Mouse (Mus musculus): ENCODE measurements around the gene Pheta1.

Pheta1 gene

DNA sequence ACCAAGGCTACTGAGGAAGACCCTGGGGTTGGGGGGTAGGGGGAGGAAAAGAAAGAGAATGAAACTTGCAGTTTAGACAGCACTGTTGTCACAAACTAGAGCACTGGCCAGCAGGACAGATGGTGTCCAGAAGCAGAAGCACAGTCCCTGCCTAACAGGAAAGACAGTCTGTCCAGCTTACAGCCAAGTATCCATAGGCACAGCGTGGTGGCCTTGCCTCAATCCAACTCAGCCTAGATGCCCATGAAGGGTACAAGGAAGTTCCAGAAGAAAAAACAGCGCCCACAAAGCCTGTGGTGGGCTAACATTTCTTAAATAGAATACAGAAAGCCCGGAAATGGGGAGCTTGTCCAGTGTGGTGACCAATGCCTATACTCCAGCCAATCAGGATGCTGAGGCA, 23.2 kb upstream of the Pheta1 start:
- no peak for DNase-seq (ENCODE audit: low spot score)

DNA sequence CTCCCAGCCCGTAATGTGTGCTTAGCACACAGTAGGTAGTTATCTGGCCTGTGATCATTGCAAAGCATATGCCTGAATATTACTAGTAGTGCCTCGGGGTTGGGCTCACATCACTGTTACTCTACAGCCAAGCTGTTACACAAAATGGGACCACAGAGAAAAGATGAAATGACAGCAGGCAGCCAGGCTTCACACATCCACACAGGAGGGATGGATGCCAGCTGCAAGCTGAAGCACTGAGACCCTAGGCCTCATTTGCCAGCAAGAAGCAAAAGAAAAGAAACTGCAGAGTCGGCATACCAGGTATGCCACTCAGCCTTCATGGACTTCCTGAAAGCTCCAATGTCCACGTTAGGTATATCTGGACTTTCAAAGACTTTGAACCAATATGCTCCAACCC, 20.9 kb upstream of the Pheta1 start:
- no peak for DNase-seq (ENCODE audit: low spot score)

GRCm38 (mm10) chr5:121828491-121829432, 20.0 kb upstream of the Pheta1 start:
- DNase-seq (ENCODE audit: low spot score), result no peak

GRCm38 (mm10) chr5:121831002-121831601, 17.7 kb upstream of the Pheta1 start:
- no peak for DNase-seq (ENCODE audit: low spot score)

DNA sequence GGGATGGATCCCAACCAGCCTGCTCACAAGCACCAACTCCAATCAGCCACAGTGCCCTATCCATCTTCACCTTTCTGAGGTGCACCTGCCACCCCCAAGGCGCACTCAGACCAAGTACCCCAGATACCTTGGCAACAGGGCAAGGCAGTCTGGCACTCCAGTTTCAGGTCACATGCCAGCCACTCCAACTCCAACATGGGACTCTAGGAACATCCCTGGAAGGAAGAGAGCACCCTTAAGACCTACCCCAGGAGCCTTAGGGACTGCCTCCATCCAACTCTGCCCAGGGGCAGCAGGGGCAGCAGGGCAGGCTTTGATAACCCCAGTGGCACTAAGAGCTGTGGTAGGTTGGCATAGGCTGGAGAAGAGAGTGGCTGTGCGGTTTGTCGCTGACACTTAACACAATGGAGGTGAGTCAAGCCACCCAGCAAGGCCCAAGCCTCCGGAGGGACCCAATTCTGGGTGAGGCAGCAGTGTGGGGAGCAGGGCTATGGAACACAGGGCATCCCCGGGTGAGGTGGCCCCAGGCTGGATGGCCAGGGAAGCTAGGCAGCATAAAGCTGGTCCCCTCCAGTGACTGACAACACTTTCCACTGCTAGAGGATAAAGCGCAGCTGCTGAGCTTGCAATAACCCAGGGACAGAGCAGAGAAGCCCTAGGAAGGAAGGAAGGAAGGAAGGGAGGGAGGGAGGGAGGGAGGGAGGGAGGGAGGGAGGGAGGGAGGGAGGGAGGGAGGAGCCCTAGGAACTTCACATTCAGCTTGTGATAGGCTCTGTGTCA, 16.2 kb upstream of the Pheta1 start:
- DNase-seq (ENCODE audit: low spot score), result no peak

GRCm38 (mm10) chr5:121833159-121833558, 15.6 kb upstream of the Pheta1 start:
- no peak for DNase-seq (ENCODE audit: low spot score)

DNA sequence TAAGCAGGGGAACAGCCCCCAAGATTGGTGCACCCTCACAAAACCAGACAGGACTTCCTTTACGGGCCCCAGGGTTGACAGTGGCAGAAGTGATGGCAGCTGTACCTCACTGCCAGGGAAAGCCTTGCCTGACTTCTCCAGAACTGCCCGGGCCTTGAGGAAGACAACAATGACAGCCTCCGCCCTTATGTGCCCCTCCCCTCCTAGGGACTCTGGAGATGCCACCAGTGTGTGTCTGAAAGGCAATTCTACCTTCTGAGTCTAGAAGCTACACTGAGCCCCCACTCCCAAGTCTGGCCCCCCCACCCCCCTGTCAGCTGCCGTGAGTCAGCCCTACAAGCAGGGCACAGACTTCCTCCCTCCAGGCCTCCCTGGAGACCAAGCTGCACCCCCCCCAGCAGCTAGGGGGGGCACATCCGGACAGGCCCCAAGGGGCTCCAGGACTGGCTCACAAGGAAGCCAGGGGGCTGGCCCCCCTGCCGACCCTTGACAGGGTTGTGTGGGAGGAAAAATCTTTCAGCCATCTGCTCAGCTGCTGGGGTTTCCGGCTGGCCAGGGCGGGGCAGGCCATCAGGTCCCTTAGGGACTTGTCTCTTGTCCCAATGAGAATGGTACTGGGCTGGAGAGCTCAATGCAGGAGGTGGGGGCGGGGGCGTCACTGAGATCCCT, 15.1 kb upstream of the Pheta1 start:
- peak; percentile 45 for DNase-seq (ENCODE audit: low spot score)

GRCm38 (mm10) chr5:121834241-121834606, 14.6 kb upstream of the Pheta1 start:
- DNase-seq (ENCODE audit: low spot score), result no peak

DNA sequence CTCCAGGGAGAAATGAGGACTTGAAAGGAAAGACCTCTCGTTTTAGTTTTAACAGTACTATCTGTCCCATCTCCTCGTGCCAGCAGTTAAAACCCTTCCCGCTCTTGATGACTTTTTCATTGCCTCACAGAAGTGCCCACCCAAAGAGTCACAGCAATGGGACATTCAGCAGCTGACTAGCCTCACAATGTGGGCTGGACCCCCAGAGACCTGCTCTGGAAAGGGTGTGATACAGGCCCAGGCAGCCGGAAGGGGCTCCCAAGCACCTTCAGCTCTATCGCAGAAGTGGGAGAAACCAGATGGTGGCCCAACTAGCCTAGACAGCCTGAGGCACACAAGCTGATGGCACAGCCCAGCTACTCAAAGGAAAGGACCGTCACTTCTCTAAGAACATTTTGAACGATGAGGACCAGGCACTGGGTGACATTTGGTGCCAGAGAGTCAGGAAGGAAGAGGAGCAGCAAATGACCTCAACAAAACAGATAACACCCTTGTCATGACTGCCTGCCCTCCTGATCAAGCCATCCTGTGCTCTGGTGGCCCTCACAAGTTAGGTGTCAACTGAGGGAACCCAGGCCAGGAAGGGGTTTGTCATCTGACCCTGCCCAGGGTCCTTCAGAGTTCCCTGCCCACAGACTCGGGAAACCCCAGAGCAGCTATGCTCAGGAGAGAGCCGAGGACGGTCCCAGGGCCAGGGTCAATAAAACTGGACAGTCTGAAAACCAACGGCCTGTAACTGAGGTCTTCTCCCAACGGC, 13.6 kb upstream of the Pheta1 start:
- no peak for DNase-seq (ENCODE audit: low spot score)

DNA sequence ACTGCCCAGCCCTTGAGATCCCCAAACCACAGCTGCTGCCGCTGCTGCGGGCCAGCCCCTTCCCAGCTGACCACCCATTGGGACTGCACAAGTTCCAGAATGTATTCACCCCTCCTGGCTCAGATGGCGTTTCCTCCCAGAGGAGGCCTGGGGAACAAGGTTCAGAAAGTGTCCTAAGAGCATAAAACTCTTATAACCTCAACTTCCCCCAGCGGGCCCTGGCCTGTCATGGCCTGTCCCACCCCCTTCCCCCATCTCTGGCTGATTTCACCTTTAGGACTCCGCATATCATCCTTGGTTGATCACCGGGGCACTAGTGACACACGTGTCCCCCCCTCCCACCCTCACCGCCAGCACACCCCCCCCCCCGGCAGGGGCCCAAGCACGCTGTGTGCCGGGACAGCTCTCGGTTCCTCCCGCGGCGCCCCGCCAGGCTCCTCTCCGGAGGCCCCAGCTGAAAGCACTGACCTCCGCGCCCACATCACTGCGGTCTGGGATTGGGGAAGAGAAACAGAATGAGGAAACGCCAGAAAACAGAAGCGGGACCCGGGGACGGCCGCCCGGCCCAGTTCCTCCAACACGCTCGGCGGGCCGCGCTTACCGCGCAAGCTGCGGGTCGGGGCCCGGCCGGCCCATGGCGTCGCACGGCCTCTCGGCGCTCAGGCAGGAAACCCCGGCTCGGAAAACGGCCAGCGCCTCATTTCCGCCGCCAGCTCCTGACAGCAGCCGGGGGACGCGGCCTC, 12.7 kb upstream of the Pheta1 start:
- DNase-seq (ENCODE audit: low spot score), result no peak

GRCm38 (mm10) chr5:121836692-121837415, 11.9 kb upstream of the Pheta1 start:
- DNase-seq (ENCODE audit: low spot score), result peak; percentile 95

GRCm38 (mm10) chr5:121837441-121838340, 11.1 kb upstream of the Pheta1 start, which contains the start of gene Sh2b3:
TSS of gene Sh2b3 (minus strand) at chr5:121837646.
- no peak for DNase-seq (ENCODE audit: low spot score)

DNA sequence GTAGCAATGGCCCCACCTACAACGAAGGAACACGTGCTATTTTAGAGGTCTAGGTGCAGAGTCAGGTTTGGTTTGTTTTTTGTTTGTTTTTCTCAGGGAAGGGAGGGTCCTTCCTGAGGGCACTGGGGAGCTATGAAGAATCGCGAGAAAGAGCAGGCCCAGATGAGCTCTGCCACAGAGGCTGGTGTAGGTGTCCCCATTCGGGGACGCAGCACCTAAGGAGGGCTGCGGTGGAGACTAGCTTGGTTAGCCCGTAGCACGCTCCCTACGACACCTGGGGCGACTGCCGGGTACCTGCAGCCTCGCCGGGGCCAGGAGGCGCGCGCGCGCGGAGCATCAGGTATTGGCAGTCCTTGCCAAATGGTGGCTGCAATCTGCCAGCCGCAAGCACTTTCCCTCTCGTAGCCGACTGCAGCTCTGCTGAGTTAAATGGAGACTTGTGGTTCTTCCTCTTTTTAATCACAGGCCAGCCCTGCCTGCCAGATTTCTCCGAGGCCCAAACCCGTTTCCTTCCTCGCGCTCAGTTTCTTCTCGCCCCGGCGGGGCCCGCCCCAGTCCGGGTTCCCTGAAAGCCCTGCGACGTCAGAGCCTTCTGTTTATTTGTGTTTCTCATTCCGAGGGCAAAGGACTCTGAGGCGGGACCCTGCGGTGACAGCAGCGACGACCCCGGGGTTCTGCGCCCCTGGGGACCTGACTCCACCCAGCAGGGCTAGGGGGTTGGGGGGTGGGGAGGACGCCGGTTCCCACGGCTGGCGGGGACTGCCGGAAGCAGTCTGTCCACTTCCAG, 10.2 kb upstream of the Pheta1 start:
- DNase-seq (ENCODE audit: low spot score), result peak; percentile 85

DNA sequence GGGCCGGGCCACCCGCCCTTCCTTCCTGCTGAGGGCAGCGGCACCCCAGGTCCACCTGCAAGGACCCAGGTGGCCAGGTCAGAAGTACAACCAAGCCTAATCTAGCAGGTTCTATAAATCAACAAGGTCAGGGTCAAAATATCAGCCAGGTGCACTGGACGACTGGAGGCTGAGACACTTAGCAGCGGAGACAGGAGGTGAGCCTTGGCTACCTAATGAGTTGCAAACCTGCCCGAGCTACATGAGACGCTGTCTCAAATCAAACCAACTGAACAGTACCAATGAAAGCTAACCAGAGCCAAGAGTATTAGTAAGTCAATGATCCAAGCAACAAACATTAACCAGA, 9.7 kb upstream of the Pheta1 start:
- no peak for DNase-seq (ENCODE audit: low spot score)

- DNase-seq (ENCODE audit: low spot score), result no peak
Observed at GRCm38 (mm10) chr5:121841516-121841915, 7.3 kb upstream of the Pheta1 start.

DNA sequence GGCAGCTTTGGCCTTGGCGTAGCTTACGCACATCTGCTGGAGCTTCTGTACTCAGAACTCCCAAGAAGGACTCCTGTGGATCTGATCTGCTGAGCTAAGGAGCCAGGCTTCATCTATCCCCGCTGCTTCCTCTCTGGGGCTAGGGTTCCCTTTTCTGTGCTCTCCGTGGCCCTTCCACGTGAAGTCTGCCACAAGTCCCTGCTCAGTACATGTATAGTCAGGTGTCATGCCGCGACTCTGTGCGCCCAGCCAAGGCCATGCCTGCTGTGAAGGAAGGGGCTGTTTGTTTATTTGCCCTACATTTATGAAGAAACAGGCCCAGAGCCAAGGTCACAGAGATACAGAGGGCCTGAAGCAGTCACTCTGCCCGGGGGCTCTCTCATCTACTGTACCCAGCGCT, 6.8 kb upstream of the Pheta1 start:
- DNase-seq (ENCODE audit: low spot score), result no peak

DNA sequence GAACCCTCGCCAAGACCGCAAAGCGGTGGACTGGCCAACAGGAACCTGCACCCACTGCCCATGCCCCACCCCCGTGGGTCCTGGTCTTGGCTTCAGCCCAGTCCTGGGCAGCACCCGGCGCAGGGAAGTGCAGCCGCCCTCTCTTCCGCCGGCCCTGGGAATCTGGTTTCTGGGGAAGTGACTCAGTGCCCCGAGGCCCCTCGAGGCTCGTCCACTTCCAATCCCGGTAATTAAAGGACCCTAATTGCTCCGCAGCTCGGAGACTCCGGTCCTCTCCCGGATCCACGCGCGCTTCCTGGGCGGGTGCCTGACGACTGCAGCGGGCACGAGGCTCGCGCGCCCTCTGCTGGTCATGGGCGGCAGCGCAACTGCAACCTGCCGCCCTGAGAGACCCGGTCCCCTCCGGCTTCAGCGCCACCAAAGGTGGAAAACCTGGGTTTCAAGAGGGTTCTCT, 6.1 kb upstream of the Pheta1 start:
- peak; percentile 68 for DNase-seq (ENCODE audit: low spot score)

All from yolk sac, embryonic 10.5 days (tissue).